Mouse (Mus musculus): ENCODE measurements around the gene Tmem186. TPM values are rescaled to one million over a fixed set of nuclear protein-coding genes. Genes with fewer than 3 reads are reported as not detected.
A peak's percentile ranks its signal among the peaks of the same experiment; 100 is the strongest.

The Tmem186 gene
- 22.6 and 23.0 TPM in 2 replicates for polyA plus RNA-seq (2016; fragmentation: Nextera tagmentation; extraction: Ambion mirVana)

DNA sequence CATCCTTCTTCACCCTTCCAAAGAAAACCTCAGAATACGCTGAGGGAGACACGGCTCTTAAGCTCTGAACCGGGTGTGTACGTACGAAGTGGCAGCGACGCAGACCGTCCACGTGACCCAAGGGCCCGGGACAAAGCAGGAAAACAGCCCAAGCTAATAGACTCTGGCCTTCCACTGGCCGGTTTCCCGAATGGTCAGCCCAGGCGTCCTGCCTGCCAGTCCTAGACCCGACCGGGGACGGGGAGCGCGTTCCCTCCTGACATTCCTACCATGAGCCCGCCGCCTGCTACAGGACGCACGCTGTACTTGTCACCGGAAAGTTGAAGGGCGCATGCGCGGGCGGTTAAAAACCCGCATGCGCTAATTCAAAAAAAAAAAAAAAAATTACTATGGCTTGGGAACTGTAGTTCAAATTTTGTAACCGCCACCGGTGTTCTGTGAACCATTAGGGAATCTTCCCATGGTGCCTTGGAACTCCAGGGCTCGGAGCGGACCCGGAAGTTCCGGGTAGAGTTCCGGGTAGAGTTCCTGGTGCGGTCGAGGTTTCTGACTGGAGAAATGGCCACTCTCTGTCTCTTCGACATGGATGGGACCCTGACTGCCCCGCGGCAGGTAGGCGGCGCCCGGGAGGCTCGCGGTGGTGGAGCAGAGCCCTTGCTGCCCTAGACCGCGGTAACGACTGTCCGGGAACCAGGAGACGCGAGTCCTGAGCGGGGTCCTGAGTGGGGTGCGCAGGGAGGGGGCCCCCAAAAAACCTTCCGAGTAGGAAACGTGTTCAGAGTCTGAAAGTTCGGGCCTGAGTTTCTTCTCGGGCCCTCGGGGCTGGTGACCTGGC is at the start of gene Tmem186, which contains the start of gene Pmm2:
Gene Tmem186 (minus strand): TSS at position 496 of the 835 bp plus-strand sequence.
Gene Pmm2 (plus strand): TSS at position 458 of the 835 bp plus-strand sequence.
- H3K4me2 ChIP-seq (replicated peaks), result peak within 1 kb of the TSS; percentile 85
- H3K9me3 ChIP-seq (replicated peaks), result no peaks in the 10 kb centered on the region
- peak within 1 kb of the TSS; percentile 86 for H3K27ac ChIP-seq
- under 1% methylated on average over 59 of the region's 59 CpGs for WGBS
- no peaks in the 10 kb centered on the region for H3K27me3 ChIP-seq
- peaks cover 26% of the 10 kb centered on the region for H3K4me1 ChIP-seq
- peak within 1 kb of the TSS; percentile 82 for H3K4me3 ChIP-seq
- ATAC-seq (ENCODE audit: low FRiP score), result peak; percentile 92
- H3K9ac ChIP-seq, result peak within 1 kb of the TSS; percentile 85
- peaks cover 22% of the 10 kb centered on the region for H3K36me3 ChIP-seq

DNA sequence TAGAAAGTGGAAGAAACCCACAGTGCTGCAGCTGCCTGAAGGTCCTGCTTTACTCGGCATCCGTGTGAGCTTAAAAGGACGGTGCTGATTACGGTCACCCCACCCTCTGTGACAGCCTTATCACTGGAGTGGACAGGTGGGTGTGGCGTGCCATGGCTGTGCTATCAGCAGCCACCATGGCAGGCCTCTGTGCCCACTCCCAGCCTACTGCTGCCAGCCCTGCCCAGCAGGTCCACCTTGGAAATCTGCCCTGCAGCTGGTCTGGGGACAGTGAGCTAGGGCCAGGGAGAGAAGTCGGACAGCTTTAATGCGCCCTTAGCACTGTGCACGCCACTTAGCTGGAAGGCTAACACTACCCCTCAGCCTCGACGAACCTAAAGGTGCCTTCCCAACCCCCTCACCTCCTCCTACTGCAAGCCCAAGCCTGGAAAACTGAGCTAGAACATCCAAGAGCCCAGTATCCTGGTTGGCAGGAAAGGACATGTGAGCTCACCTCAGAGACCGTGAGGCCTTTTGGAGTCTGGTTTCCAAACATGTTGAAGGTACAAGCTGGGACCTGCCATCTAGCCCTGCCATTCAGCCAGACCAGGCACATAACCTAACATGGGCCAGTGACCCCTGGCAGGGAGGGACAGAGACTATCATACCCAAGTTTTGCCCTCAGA is 49.5 kb upstream of the Tmem186 start:
- 85% methylated on average over 11 of the region's 11 CpGs for WGBS
- no peak overlapping the region for H3K27ac ChIP-seq
- H3K9ac ChIP-seq, result no peak overlapping the region
- no peak overlapping the region for H3K4me2 ChIP-seq (replicated peaks)
- peak; percentile 38; the same call in 1 of the 2 replicates for ATAC-seq (ENCODE audit: low FRiP score)
- H3K4me1 ChIP-seq, result no peaks in the 10 kb centered on the region
- H3K27me3 ChIP-seq, result no peaks in the 10 kb centered on the region
- peaks cover 40% of the 10 kb centered on the region for H3K36me3 ChIP-seq
- H3K9me3 ChIP-seq (replicated peaks), result no peaks in the 10 kb centered on the region
- no peak overlapping the region for H3K4me3 ChIP-seq

DNA sequence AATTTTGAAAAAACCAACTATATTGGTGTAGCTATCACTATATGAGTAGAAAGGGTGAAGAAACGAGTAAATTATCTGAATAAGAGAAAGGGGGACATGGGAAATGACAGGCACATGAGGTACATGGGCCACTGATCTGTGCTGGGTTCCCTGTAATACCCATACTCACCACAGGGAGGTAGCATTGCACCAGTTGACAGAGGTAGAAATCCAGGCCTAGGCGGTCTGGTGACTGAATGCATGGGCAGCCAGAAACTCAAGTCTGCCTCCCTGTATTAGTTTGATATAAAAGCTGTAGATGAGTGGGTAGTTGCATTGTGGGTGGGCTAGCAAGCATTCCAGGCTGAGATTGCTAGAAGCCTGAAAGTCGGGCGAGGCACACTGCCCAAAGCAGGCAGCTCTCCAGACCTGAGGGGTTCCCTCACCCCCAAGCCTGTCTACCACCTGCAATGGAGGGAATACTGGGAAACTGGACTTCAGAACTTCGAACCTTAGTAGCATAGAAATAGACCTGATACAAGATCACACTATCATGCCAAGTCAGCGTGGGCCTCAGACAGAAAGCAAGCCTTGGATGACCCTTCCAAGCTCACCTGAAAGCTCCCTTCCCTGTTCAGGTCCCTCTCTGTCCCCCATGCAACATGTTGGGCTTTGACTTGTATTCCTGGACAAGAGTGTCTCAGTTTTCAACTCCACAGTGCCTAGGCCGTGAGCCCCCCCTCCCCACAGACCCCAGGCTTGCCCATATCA is 48.8 kb upstream of the Tmem186 start:
- H3K9me3 ChIP-seq (replicated peaks), result no peaks in the 10 kb centered on the region
- no peak overlapping the region for H3K9ac ChIP-seq
- peaks cover 33% of the 10 kb centered on the region for H3K36me3 ChIP-seq
- H3K4me3 ChIP-seq, result no peak overlapping the region
- H3K4me1 ChIP-seq, result no peaks in the 10 kb centered on the region
- peak; percentile 38; the same call in 1 of the 2 replicates for ATAC-seq (ENCODE audit: low FRiP score)
- no peak overlapping the region for H3K27ac ChIP-seq
- 59% methylated on average over 7 of the region's 7 CpGs for WGBS
- no peaks in the 10 kb centered on the region for H3K27me3 ChIP-seq
- no peak overlapping the region for H3K4me2 ChIP-seq (replicated peaks)

- Histone ChIP-seq H3K4me2 (replicated peaks) (no peak overlapping the region), H3K4me3 (no peak overlapping the region), H3K4me1 (no peaks in the 10 kb centered on the region), H3K27me3 (no peaks in the 10 kb centered on the region), H3K27ac (no peak overlapping the region), H3K9me3 (replicated peaks) (no peaks in the 10 kb centered on the region), H3K9ac (no peak overlapping the region), H3K36me3 (peaks cover 21% of the 10 kb centered on the region)
- ATAC-seq (ENCODE audit: low FRiP score), result no peak
- 90% methylated on average over 4 of the region's 4 CpGs for WGBS
Observed at GRCm38 (mm10) chr16:8685087-8685486, 47.6 kb upstream of the Tmem186 start.

GRCm38 (mm10) chr16:8680470-8680869 is 43.0 kb upstream of the Tmem186 start, which contains the start of gene Gm5767:
TSS of gene Gm5767 (plus strand) at chr16:8680770.
- H3K9me3 ChIP-seq (replicated peaks), result no peaks in the 10 kb centered on the region
- no peak within 1 kb of the TSS for H3K4me3 ChIP-seq
- H3K27ac ChIP-seq, result no peak within 1 kb of the TSS
- H3K4me2 ChIP-seq (replicated peaks), result no peak within 1 kb of the TSS
- H3K36me3 ChIP-seq, result no peaks in the 10 kb centered on the region; the same call in 1 of the 2 replicates
- no peaks in the 10 kb centered on the region for H3K4me1 ChIP-seq
- no peaks in the 10 kb centered on the region for H3K27me3 ChIP-seq
- no peak within 1 kb of the TSS for H3K9ac ChIP-seq
- ATAC-seq (ENCODE audit: low FRiP score), result no peak
- 86% methylated on average over 5 of the region's 5 CpGs for WGBS

DNA sequence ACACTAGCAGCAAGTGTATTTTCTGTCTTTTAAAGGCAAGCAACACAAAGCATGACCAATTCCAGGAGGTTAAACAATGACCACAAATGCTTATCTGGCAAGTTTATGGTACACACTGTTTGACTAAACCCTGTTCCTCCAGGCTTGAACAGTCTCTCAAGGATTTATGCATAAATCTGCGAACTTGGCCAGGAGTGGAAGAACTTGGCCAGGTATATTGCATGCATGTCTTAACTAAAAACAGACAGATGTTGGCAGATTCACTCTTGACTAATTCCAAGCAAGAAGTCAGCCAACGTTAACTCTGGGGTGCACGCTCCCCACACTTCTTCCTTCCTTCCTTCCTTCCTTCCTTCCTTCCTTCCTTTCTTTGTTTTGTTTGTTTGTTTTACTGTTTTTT is 42.3 kb upstream of the Tmem186 start:
- ATAC-seq (ENCODE audit: low FRiP score), result no peak
- H3K9me3 ChIP-seq (replicated peaks), result no peaks in the 10 kb centered on the region
- H3K27me3 ChIP-seq, result no peaks in the 10 kb centered on the region
- no peak overlapping the region for H3K4me3 ChIP-seq
- H3K9ac ChIP-seq, result no peak overlapping the region
- no peaks in the 10 kb centered on the region for H3K36me3 ChIP-seq
- no peaks in the 10 kb centered on the region for H3K4me1 ChIP-seq
- WGBS, result 92% methylated on average over 3 of the region's 3 CpGs
- no peak overlapping the region for H3K4me2 ChIP-seq (replicated peaks)
- no peak overlapping the region for H3K27ac ChIP-seq

- Histone ChIP-seq H3K27me3 (peaks cover 7% of the 10 kb centered on the region; the same call in 1 of the 2 replicates), H3K9ac (no peak overlapping the region), H3K36me3 (no peaks in the 10 kb centered on the region), H3K4me1 (no peaks in the 10 kb centered on the region), H3K27ac (no peak overlapping the region), H3K9me3 (replicated peaks) (no peaks in the 10 kb centered on the region), H3K4me3 (no peak overlapping the region), H3K4me2 (replicated peaks) (no peak overlapping the region)
- ATAC-seq (ENCODE audit: low FRiP score), result no peak
- WGBS, result 86% methylated on average over 4 of the region's 4 CpGs
Observed at GRCm38 (mm10) chr16:8678676-8679075, 41.2 kb upstream of the Tmem186 start.

DNA sequence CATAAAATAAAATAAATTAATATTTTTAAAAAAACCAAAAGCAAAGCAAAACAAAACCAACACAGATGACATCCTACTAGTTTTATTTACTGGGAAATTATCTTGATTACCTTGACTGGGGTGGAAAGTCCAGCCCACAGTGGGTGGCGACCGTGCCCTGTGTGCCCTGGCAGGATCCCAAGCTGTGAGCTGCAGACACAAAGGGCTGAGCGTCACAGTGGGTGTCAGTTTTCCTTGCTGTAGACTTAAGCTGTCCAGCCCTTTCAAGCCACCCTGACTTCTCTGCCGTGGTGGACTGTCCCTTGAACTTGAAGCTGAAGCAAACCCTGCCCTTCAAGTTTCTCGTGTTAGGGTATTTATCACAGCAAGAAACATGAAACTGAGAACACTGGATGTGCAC is 40.5 kb upstream of the Tmem186 start:
- H3K9ac ChIP-seq, result no peak overlapping the region
- H3K27ac ChIP-seq, result no peak overlapping the region
- 48% methylated on average over 5 of the region's 5 CpGs for WGBS
- no peaks in the 10 kb centered on the region for H3K36me3 ChIP-seq
- H3K4me1 ChIP-seq, result no peaks in the 10 kb centered on the region
- ATAC-seq (ENCODE audit: low FRiP score), result no peak
- peaks cover 10% of the 10 kb centered on the region for H3K27me3 ChIP-seq
- H3K4me2 ChIP-seq (replicated peaks), result no peak overlapping the region
- no peak overlapping the region for H3K4me3 ChIP-seq
- no peaks in the 10 kb centered on the region for H3K9me3 ChIP-seq (replicated peaks)

GRCm38 (mm10) chr16:8676800-8677199 is 39.3 kb upstream of the Tmem186 start:
- no peak for ATAC-seq (ENCODE audit: low FRiP score)

DNA sequence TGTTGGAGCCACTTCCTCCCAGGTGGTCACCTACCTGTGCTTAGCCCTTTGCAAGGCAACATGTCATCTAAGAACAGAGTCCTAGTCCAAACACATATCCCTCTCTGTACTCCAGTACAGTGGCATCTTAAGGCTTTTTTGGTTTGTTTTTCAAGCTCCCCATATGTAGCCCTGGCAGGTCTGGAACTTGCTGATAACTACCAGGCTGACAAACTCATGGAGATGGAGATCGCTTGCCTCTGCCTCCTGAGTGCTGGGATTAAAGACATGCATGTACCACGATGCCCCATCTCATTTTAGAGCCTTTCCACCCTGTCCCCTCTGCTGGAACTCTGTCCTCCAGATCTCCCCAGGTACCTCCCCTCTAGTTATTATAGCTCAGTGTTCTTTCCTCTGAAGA is 38.7 kb upstream of the Tmem186 start:
- no peaks in the 10 kb centered on the region for H3K9me3 ChIP-seq (replicated peaks)
- H3K27ac ChIP-seq, result no peak overlapping the region
- no peaks in the 10 kb centered on the region for H3K36me3 ChIP-seq
- no peak for ATAC-seq (ENCODE audit: low FRiP score)
- 72% methylated on average over 2 of the region's 2 CpGs for whole genome bisulfite sequencing
- H3K4me3 ChIP-seq, result no peak overlapping the region
- H3K4me2 ChIP-seq (replicated peaks), result no peak overlapping the region
- H3K9ac ChIP-seq, result no peak overlapping the region
- H3K27me3 ChIP-seq, result peaks cover 13% of the 10 kb centered on the region
- no peaks in the 10 kb centered on the region; the same call in 1 of the 2 replicates for H3K4me1 ChIP-seq

More at GRCm38 (mm10) chr16:8676800-8677199, 39.3 kb upstream of the Tmem186 start:
- WGBS, result 51% methylated on average over 4 of the region's 4 CpGs
- peaks cover 13% of the 10 kb centered on the region for H3K27me3 ChIP-seq
- no peak overlapping the region for H3K9ac ChIP-seq
- H3K27ac ChIP-seq, result no peak overlapping the region
- H3K9me3 ChIP-seq (replicated peaks), result no peaks in the 10 kb centered on the region
- H3K4me1 ChIP-seq, result no peaks in the 10 kb centered on the region
- H3K36me3 ChIP-seq, result no peaks in the 10 kb centered on the region
- H3K4me2 ChIP-seq (replicated peaks), result no peak overlapping the region
- H3K4me3 ChIP-seq, result no peak overlapping the region

DNA sequence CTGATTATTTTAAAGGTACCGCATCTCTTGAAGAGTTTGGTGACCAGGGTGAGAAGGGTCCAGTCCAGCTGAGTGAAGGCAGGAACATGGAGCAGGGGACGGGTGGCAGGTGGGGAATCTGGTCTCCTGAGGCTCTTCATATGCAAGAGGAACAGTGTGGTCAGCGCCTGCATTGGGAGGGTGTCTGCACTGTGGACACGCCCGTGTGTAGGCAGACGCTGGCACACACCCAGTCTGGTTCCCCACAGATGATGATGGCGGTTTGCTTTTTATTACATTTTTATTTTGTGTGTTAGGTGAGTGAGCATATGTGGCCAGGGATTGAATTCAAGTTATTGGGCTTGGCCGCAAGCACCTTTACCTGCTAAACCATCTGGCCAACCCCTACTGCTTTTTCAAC is 38.0 kb upstream of the Tmem186 start:
- H3K9ac ChIP-seq, result no peak overlapping the region
- 89% methylated on average over 8 of the region's 8 CpGs for WGBS
- ATAC-seq (ENCODE audit: low FRiP score), result no peak

GRCm38 (mm10) chr16:8674165-8674564 is 36.7 kb upstream of the Tmem186 start:
- no peak overlapping the region for H3K4me3 ChIP-seq
- H3K9me3 ChIP-seq (replicated peaks), result no peaks in the 10 kb centered on the region
- no peak for ATAC-seq (ENCODE audit: low FRiP score)
- H3K9ac ChIP-seq, result no peak overlapping the region
- H3K27ac ChIP-seq, result no peak overlapping the region
- peaks cover 19% of the 10 kb centered on the region for H3K4me1 ChIP-seq
- H3K27me3 ChIP-seq, result peaks cover 13% of the 10 kb centered on the region
- no peaks in the 10 kb centered on the region for H3K36me3 ChIP-seq
- WGBS, result 4% methylated on average over 8 of the region's 8 CpGs
- H3K4me2 ChIP-seq (replicated peaks), result no peak overlapping the region

More for the DNA sequence above, 38.0 kb upstream of the Tmem186 start:
- Histone ChIP-seq H3K4me2 (replicated peaks) (no peak overlapping the region), H3K4me3 (no peak overlapping the region), H3K4me1 (peaks cover 6% of the 10 kb centered on the region), H3K27ac (no peak overlapping the region), H3K36me3 (no peaks in the 10 kb centered on the region), H3K27me3 (peaks cover 13% of the 10 kb centered on the region), H3K9me3 (replicated peaks) (no peaks in the 10 kb centered on the region)

Data from hindbrain, embryonic 12.5 days (tissue).